Mouse (Mus musculus) heart, postnatal 25 days (tissue): ENCODE data around the gene BC025920. TPM values are rescaled to one million over a fixed set of nuclear protein-coding genes. Genes with fewer than 3 reads are reported as not detected.
A peak's percentile ranks its signal among the peaks of the same experiment; 100 is the strongest.

Experiments used
- DNase-seq: peaks from one replicate; pipeline ENCODE4 v3.0.0; 2022; ENCODE audit warnings: low spot score
- intact Hi-C: fragments of 180-260 bp; cut with DNase I; formaldehyde crosslinking; loops from one replicate; pipeline ENCODE4 v1.15.1; 2025
- total RNA-seq, 2 experiments: library from RNA; stranded (reverse); gene quantifications; 2 replicates each; pipeline ENCODE4 v1.2.3; 2021

Gene BC025920
- total RNA-seq, 2 experiments from 2014 or later, result 1.9 to 2.8 TPM

- no peak for DNase-seq
- intact Hi-C loops, result loop anchor here (5.0 kb wide), 1 partner anchor 98 kb away; the partner anchor contains the start of gene S1pr4
These were observed 6.0 kb upstream of the BC025920 start for GRCm38 (mm10) chr10:81600096-81600495.

- intact Hi-C loops, result loop anchor here (5.0 kb wide), 1 partner anchor 98 kb away; the partner anchor contains the start of gene S1pr4
- DNase-seq, result peak; percentile 90
These were observed 5.3 kb upstream of the BC025920 start, which contains the start of gene Tle6 for GRCm38 (mm10) chr10:81600738-81601203. Gene Tle6 (minus strand): TSS chr10:81601073.

GRCm38 (mm10) chr10:81601396-81601905 lies 4.6 kb upstream of the BC025920 start:
- intact Hi-C loops, result loop anchor here (5.0 kb wide), 1 partner anchor 99 kb away; the partner anchor contains the start of gene S1pr4
- DNase-seq, result no peak

- intact Hi-C loops, result loop anchor here (5.0 kb wide), 1 partner anchor 100 kb away; the partner anchor contains the start of gene S1pr4
These were observed 3.3 kb upstream of the BC025920 start for GRCm38 (mm10) chr10:81602741-81603151.

GRCm38 (mm10) chr10:81604019-81604967 lies 1.8 kb upstream of the BC025920 start:
- no peak for DNase-seq
- intact Hi-C loops, result loop anchor here (2.0 to 5.0 kb wide), 3 partner anchors 31 to 102 kb away; partner anchors contain the start of gene S1pr4

More at GRCm38 (mm10) chr10:81602741-81603151, 3.3 kb upstream of the BC025920 start:
- no peak for DNase-seq

GRCm38 (mm10) chr10:81604968-81605665 lies 953 bp upstream of the BC025920 start:
- intact Hi-C loops, result loop anchor here (2.0 to 5.0 kb wide), 3 partner anchors 32 to 103 kb away; partner anchors contain the start of gene S1pr4
- peak; percentile 65 for DNase-seq

GRCm38 (mm10) chr10:81605666-81605973 lies 450 bp upstream of the BC025920 start:
- intact Hi-C loops, result loop anchor here (2.0 kb wide), 2 partner anchors 33 to 41 kb away; no protein-coding TSS in a partner anchor
- DNase-seq, result no peak

GRCm38 (mm10) chr10:81608308-81608707 lies 2.2 kb downstream of the BC025920 start:
- intact Hi-C loops, result no loop called here
- no peak for DNase-seq

- DNase-seq, result no peak
- intact Hi-C loops, result no loop called here
These were observed 6.7 kb downstream of the BC025920 start for GRCm38 (mm10) chr10:81612779-81613178.

- DNase-seq, result no peak
- intact Hi-C loops, result no loop called here
These were observed 9.4 kb downstream of the BC025920 start for GRCm38 (mm10) chr10:81615486-81615885.

- intact Hi-C loops, result loop anchor here (10.0 kb wide), 1 partner anchor 1005 kb away; the partner anchor contains the start of genes 1190007I07Rik and Tdg
- no peak for DNase-seq
These were observed 13.9 kb downstream of the BC025920 start for GRCm38 (mm10) chr10:81619976-81620375.

- no peak for DNase-seq
- intact Hi-C loops, result loop anchor here (10.0 kb wide), 1 partner anchor 1004 kb away; the partner anchor contains the start of genes 1190007I07Rik and Tdg
These were observed 14.7 kb downstream of the BC025920 start for GRCm38 (mm10) chr10:81620786-81621185.

- intact Hi-C loops, result loop anchor here (10.0 kb wide), 1 partner anchor 1001 kb away; the partner anchor contains the start of genes 1190007I07Rik and Tdg
- no peak for DNase-seq
These were observed 17.4 kb downstream of the BC025920 start for GRCm38 (mm10) chr10:81623441-81623840.

- DNase-seq, result no peak
- intact Hi-C loops, result loop anchor here (5.0 to 10.0 kb wide), 2 partner anchors 546 to 998 kb away; partner anchors contain the start of genes 1190007I07Rik and Tdg
These were observed 20.3 kb downstream of the BC025920 start for GRCm38 (mm10) chr10:81626101-81626993.

- DNase-seq, result peak; percentile 87
- intact Hi-C loops, result loop anchor here (5.0 to 10.0 kb wide), 2 partner anchors 545 to 998 kb away; partner anchors contain the start of genes 1190007I07Rik and Tdg
These were observed 21.1 kb downstream of the BC025920 start, which contains the start of gene Sirt6 for GRCm38 (mm10) chr10:81626994-81627835. Gene Sirt6 (minus strand): TSS chr10:81627797.

- intact Hi-C loops, result loop anchor here (5.0 to 10.0 kb wide), 2 partner anchors 544 to 997 kb away; partner anchors contain the start of genes 1190007I07Rik and Tdg
- DNase-seq, result no peak
These were observed 21.8 kb downstream of the BC025920 start for GRCm38 (mm10) chr10:81627836-81628220.

- DNase-seq, result no peak
- intact Hi-C loops, result loop anchor here (5.0 to 10.0 kb wide), 2 partner anchors 544 to 996 kb away; partner anchors contain the start of genes 1190007I07Rik and Tdg
These were observed 22.3 kb downstream of the BC025920 start, which contains the start of gene Ankrd24 for GRCm38 (mm10) chr10:81628390-81628789. Gene Ankrd24 (plus strand): TSS chr10:81628540.
